Mouse (Mus musculus): ENCODE measurements around the gene Gm3752.
"Not testable (repeated sequence)": the region's sequence is repeated elsewhere in the genome, so short reads cannot be mapped to it uniquely, and the experiment has no call there.

Gm3752 gene

DNA sequence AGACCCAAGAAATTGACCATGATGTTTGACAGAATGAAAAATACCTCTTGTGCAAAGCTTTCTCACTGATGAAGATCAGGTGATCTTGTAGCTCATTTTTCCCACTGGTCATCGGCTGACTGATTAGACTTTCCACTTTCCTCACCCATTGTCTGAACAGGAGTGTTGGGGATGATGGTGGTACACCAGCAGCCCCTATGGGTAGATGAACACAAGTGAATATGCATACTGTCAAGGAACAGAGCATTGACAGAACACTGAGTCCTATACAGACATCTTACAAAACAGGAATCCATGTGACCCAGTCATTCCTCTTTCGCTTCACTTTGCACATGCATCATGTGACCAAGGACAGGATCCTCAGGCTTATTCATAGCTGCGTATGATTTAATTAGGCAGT, at the start of gene Gm3752:
Gene Gm3752, minus strand, starts transcription at position 101 of the 400 bp plus-strand sequence.
- not testable (repeated sequence) for DNase-seq (ENCODE audit: inconsistent age in 2 of 2, low spot score in 1 of 2)

DNA sequence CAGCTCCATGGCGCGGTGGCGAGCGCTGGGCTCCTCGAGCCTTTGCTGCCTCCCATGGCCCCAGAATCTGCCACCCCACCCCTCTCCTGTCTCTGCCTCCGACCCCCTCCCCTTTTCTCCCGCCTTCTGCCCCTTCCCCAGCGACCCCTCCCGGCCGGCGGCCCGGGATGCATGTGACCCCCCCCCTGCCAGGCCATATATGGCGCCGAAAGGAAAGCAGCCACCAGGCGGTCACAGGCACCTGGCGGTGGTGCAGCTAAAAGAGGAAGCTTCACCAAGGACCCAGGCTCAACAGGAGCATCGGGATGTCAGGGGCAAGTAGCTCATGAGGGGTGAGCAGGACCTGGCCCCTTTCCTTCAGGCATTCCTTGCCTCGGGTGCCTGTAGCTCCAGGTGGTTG, 5.2 kb upstream of the Gm3752 start:
- DNase-seq (ENCODE audit: inconsistent age in 2 of 2, low spot score in 1 of 2) = peak in 1 of 2 experiments; percentile 14

DNA sequence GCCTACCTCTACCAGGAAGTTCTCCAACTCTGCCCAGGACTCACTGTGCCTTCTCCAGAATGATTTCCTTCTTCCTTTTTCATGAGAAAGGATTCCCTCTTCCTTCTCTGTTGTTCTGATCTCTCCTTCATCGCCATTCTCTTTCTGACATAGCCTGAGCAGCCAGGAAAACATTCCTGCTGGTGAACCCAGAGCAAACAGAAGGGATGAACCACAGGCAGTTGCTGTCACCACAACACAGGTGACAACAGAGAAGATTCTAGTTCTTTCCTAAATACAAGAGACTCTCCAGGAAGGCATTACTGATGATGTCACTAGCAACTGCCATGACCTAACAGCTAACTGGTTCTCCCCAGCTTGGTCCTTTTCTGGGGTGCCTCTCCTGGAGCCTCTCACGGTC, 32.7 kb downstream of the Gm3752 start, which contains the start of gene Gm3755:
Gene Gm3755, minus strand, starts transcription at position 101 of the 400 bp plus-strand sequence.
- not testable (repeated sequence) for DNase-seq (ENCODE audit: inconsistent age in 2 of 2, low spot score in 1 of 2)

DNA sequence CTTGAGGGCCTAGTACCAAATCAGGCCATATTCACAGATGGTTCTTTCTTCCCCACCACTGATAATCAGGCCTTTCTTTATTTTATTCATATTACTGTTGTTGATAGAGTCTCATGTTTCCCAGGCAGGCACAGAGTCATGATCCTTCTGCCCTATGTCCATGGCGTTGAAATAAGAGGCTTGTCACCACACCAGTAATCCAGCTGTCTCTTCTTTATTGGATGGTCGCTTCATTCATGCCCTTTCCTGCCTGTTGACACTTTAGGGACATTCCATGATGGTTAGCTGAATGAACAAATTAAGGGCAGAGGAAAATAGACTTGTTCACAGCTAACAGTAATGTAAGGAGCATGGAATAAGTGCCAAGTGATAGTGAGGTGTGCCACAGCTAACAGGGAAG, 61.1 kb downstream of the Gm3752 start:
- DNase-seq (ENCODE audit: inconsistent age in 2 of 2, low spot score in 1 of 2) = peak in 1 of 2 experiments; percentile 19

Data from adrenal gland, adult (tissue).